Mouse (Mus musculus): ENCODE measurements around the gene 1700067K01Rik. TPM values are rescaled to one million over a fixed set of nuclear protein-coding genes. Genes with fewer than 3 reads are reported as not detected.

Gene 1700067K01Rik
- polyA plus RNA-seq (2012; rRNA removed) = 0.24 and 0.40 TPM in 2 replicates

GRCm38 (mm10) chr8:84001281-84002000 is at the start of gene 1700067K01Rik:
1700067K01Rik (plus strand) TSS chr8:84001502.

GRCm38 (mm10) chr8:83955106-83955957 is 46.0 kb upstream of the 1700067K01Rik start, which contains the start of the genes Gm10644 and Asf1b:
Gm10644 (minus strand) TSS chr8:83955205.
Asf1b (plus strand) TSS chr8:83955507.

GRCm38 (mm10) chr8:83972150-83973120 is 28.9 kb upstream of the 1700067K01Rik start, which contains the start of gene Prkaca:
Prkaca (plus strand) TSS chr8:83972993.

GRCm38 (mm10) chr8:83997511-83998141 is 3.7 kb upstream of the 1700067K01Rik start, which contains the start of gene Samd1:
Samd1 (plus strand) TSS chr8:83997672.

GRCm38 (mm10) chr8:84011705-84012498 is 10.6 kb downstream of the 1700067K01Rik start, which contains the start of gene 2210011C24Rik:
2210011C24Rik (minus strand) TSS chr8:84012171.

GRCm38 (mm10) chr8:84021096-84021495 is 19.8 kb downstream of the 1700067K01Rik start, which contains the start of gene Palm3:
Palm3 (plus strand) TSS chr8:84021471.

GRCm38 (mm10) chr8:84042066-84042947 is 41.0 kb downstream of the 1700067K01Rik start, which contains the start of gene Il27ra:
Il27ra (minus strand) TSS chr8:84042589.

GRCm38 (mm10) chr8:84044900-84045299 is 43.6 kb downstream of the 1700067K01Rik start, which contains the start of gene Rln3:
Rln3 (minus strand) TSS chr8:84045000.

Other genes with a start within 250 kb of the 1700067K01Rik start
- 10.3 and 14.2 TPM in 2 replicates for gene Adgrl1, start 101.4 kb upstream of the 1700067K01Rik start, polyA plus RNA-seq (2012; rRNA removed)
- 0.30 and 0.56 TPM in 2 replicates for gene Gm10644, start 46.3 kb upstream of the 1700067K01Rik start, polyA plus RNA-seq (2012; rRNA removed)
- gene Asf1b, start 46.0 kb upstream of the 1700067K01Rik start, polyA plus RNA-seq (2012; rRNA removed) = 8.1 and 10.6 TPM in 2 replicates
- 27.2 and 27.6 TPM in 2 replicates for gene Prkaca, start 28.5 kb upstream of the 1700067K01Rik start, polyA plus RNA-seq (2012; rRNA removed)
- 32.0 and 40.5 TPM in 2 replicates for gene Samd1, start 3.8 kb upstream of the 1700067K01Rik start, polyA plus RNA-seq (2012; rRNA removed)
- 17.9 and 33.1 TPM in 2 replicates for gene 2210011C24Rik, start 10.7 kb downstream of the 1700067K01Rik start, polyA plus RNA-seq (2012; rRNA removed)
- 1.7 and 1.8 TPM in 2 replicates for gene Palm3, start 20.0 kb downstream of the 1700067K01Rik start, polyA plus RNA-seq (2012; rRNA removed)
- 0.48 and 0.91 TPM in 2 replicates for gene Il27ra, start 41.1 kb downstream of the 1700067K01Rik start, polyA plus RNA-seq (2012; rRNA removed)
- 0.22 and 0.30 TPM in 2 replicates for gene Rln3, start 43.5 kb downstream of the 1700067K01Rik start, polyA plus RNA-seq (2012; rRNA removed)
- gene Gm10643, start 63.6 kb downstream of the 1700067K01Rik start, polyA plus RNA-seq (2012; rRNA removed) = 0.11 and 0.22 TPM in 2 replicates
- gene Rfx1, start 65.3 kb downstream of the 1700067K01Rik start, polyA plus RNA-seq (2012; rRNA removed) = 12.3 and 13.3 TPM in 2 replicates
- gene Dcaf15, start 103.3 kb downstream of the 1700067K01Rik start, polyA plus RNA-seq (2012; rRNA removed) = 24.1 and 24.4 TPM in 2 replicates
- gene Podnl1, start 124.5 kb downstream of the 1700067K01Rik start, polyA plus RNA-seq (2012; rRNA removed) = 0.61 and 0.99 TPM in 2 replicates
- gene Cc2d1a, start 146.4 kb downstream of the 1700067K01Rik start, polyA plus RNA-seq (2012; rRNA removed) = 25.5 and 27.2 TPM in 2 replicates
- 0.05 and 0.38 TPM in 2 replicates for gene 4930432K21Rik, start 146.5 kb downstream of the 1700067K01Rik start, polyA plus RNA-seq (2012; rRNA removed)
- gene Nanos3, start 183.7 kb downstream of the 1700067K01Rik start, polyA plus RNA-seq (2012; rRNA removed) = 0.49 and 1.1 TPM in 2 replicates
- gene Zswim4, start 235.6 kb downstream of the 1700067K01Rik start, polyA plus RNA-seq (2012; rRNA removed) = 12.3 and 16.5 TPM in 2 replicates
- 38.9 and 57.5 TPM in 2 replicates for gene D8Ertd738e, start 248.2 kb downstream of the 1700067K01Rik start, polyA plus RNA-seq (2012; rRNA removed)